Mouse (Mus musculus): ENCODE measurements around the gene Vezf1. TPM values are rescaled to one million over a fixed set of nuclear protein-coding genes. Genes with fewer than 3 reads are reported as not detected.

The Vezf1 gene
- polyA plus RNA-seq, 1 experiment from 2014 or later = 69.9 TPM

DNA sequence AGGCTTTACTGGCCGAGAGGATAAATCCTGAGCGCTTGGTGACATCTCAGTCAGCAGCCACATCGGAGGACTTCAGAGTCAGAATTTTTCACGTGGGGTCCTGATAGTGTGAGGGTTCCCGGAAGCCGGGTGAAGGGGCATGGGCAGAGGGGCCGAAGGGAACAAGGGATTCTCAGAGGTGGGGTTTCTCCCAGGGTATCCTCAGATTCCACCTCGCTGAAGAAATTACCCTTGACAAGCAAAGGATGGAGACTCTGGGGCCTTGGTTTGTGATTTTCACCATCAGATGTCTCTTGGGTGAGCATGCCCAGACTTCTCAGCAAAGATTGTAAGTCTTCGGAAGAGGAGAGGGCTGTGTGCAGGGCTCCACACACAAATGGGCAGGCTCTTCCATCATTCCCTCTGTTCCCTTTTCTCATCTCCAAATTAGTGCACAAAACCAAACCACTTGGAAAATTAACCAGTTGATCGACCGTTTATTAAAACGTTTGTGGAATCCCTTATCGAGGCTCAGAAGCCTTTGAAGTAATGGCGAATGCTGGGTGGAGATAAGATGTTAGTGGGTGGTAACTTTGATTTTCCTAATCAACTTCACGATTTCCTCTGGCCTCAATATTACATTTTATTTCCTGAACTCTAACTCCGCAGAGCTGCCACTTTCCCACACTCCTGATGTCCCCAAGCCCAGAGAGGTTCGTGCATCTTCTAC is 30.1 kb downstream of the Vezf1 start, which contains the start of gene Cuedc1:
TSS of gene Cuedc1 (plus strand) at position 38 of the 709 bp plus-strand sequence.
- Histone ChIP-seq H3K9ac (replicated peaks; ENCODE audit: low read length) (peak within 1 kb of the TSS; percentile 97), H3K4me2 (ENCODE audit: low read length) (peak within 1 kb of the TSS; percentile 79), H3K27me3 (ENCODE audit: control insufficient read depth, insufficient read depth, low read length) (peaks cover 4% of the 10 kb centered on the region; the same call in 1 of the 2 replicates), H3K4me3 (replicated peaks; ENCODE audit: low read depth, low read length) (peak within 1 kb of the TSS; percentile 84), H3K4me1 (ENCODE audit: control insufficient read depth, insufficient read depth, low read length) (peaks cover 26% of the 10 kb centered on the region), H3K9me3 (ENCODE audit: control insufficient read depth, low read length) (no peaks in the 10 kb centered on the region), H3K27ac (replicated peaks; ENCODE audit: low read depth, low read length) (peak within 1 kb of the TSS; percentile 86), H3K36me3 (ENCODE audit: control insufficient read depth, insufficient read depth, low read length) (no peaks in the 10 kb centered on the region)
- DNase-seq (no peak), ATAC-seq (ENCODE audit: low FRiP score, low TSS enrichment) (no peak)
- WGBS = 18% methylated on average over 17 of the region's 17 CpGs

DNA sequence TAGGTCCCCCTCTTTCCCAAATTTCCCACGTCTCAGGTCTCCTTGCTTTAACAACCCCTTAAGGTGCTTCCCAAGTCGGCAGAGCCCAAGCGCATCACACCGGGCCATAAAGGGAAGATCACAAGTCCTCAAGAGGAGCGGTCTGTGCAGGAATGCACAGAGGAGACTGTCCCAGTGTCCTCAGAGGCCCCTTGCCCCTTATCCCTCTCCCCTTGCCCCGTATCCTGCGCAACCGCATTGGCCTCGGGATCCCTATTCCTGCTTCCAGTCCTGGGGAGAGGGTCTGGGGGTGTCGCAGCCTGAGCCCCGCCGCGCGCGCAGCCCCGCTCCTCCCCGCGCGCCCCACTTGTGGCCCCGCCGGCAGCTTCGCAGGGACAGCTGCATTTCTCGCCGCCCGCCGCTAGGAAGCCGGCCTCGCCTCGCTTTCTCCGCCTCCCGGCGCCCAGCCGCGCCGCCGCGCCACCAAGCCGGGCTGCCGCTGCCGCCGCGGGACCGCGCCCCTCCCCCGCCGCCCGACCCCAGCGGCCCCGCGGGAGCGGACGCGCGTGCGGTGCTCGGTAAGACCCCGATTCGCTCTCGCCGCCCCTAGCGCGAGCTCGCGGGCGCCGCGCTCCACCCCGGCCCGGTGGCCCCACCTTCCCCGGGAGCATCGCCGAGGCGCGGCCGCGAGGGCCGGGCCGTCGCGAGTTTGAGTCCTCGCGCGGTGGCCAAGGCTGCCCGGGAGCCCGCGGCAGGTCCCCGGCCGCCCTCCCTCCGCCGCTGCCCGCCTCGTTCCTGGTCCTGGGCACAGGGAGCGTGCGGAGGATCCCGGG is 30.9 kb downstream of the Vezf1 start:
- 1% methylated on average over 95 of the region's 95 CpGs for WGBS
- Histone ChIP-seq H3K27me3 (ENCODE audit: control insufficient read depth, insufficient read depth, low read length) (peaks cover 4% of the 10 kb centered on the region; the same call in 1 of the 2 replicates), H3K4me1 (ENCODE audit: control insufficient read depth, insufficient read depth, low read length) (peaks cover 26% of the 10 kb centered on the region), H3K27ac (replicated peaks; ENCODE audit: low read depth, low read length) (peak overlapping the region; percentile 86), H3K9ac (replicated peaks; ENCODE audit: low read length) (peak overlapping the region; percentile 97), H3K9me3 (ENCODE audit: control insufficient read depth, low read length) (no peaks in the 10 kb centered on the region), H3K4me3 (replicated peaks; ENCODE audit: low read depth, low read length) (peak overlapping the region; percentile 84), H3K36me3 (ENCODE audit: control insufficient read depth, insufficient read depth, low read length) (no peaks in the 10 kb centered on the region), H3K4me2 (ENCODE audit: low read length) (peak overlapping the region; percentile 79)
- peak; percentile 80 for ATAC-seq (ENCODE audit: low FRiP score, low TSS enrichment)
- DNase-seq = peak; percentile 89

DNA sequence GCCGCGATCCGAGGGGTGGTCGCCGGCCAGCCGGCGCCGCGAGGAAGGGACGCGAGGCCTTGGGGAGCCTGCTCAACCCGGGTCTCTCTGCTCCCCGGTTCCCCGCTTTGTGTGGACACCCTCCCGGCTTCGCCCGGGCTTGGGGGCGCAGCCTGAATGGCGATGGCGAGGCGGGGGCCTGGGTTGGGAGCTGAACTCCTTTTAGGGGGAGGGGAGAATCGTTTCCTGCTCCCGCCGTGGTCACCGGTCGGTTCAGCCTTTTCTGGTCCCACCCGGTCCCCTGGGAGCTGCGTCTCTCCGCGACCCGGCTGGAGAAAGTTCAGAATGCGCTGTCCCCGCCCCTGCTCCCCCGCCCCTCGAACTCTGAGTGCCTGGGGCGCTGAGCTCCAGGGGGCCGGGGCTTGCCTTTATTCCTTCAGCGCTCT is 31.5 kb downstream of the Vezf1 start:
- WGBS = under 1% methylated on average over 38 of the region's 38 CpGs
- Histone ChIP-seq H3K4me2 (ENCODE audit: low read length) (peak overlapping the region; percentile 79), H3K27me3 (ENCODE audit: control insufficient read depth, insufficient read depth, low read length) (peaks cover 4% of the 10 kb centered on the region; the same call in 1 of the 2 replicates), H3K27ac (replicated peaks; ENCODE audit: low read depth, low read length) (peak overlapping the region; percentile 86), H3K4me3 (replicated peaks; ENCODE audit: low read depth, low read length) (peak overlapping the region; percentile 84), H3K9me3 (ENCODE audit: control insufficient read depth, low read length) (no peaks in the 10 kb centered on the region), H3K9ac (replicated peaks; ENCODE audit: low read length) (peak overlapping the region; percentile 97), H3K36me3 (ENCODE audit: control insufficient read depth, insufficient read depth, low read length) (no peaks in the 10 kb centered on the region), H3K4me1 (ENCODE audit: control insufficient read depth, insufficient read depth, low read length) (peaks cover 26% of the 10 kb centered on the region)
- ATAC-seq (ENCODE audit: low FRiP score, low TSS enrichment) (peak; percentile 43; the same call in 1 of the 2 replicates), DNase-seq (peak; percentile 81)

DNA sequence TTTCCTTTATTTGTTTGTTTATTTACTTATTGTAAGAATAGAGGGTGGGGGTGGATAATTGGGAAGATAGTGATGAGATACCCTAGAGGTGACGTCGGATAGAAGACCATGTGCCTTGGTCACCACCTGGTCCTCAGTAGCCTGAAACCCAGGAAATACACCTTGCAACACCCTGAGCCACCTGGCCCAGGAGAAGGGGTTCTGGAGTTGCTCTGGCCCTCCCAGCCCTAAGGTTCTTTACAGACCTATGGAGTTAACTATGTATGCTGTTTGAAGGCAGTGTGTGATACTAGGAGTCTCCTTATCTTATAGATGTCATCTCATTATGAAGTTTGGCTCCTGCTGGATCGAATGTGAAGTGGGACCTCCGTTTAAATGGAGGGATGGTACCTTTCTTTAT is 32.1 kb downstream of the Vezf1 start:
- Histone ChIP-seq H3K4me1 (ENCODE audit: control insufficient read depth, insufficient read depth, low read length) (peaks cover 26% of the 10 kb centered on the region), H3K4me3 (replicated peaks; ENCODE audit: low read depth, low read length) (peak overlapping the region; percentile 84), H3K4me2 (ENCODE audit: low read length) (peak overlapping the region; percentile 79), H3K27ac (replicated peaks; ENCODE audit: low read depth, low read length) (no peak overlapping the region), H3K9ac (replicated peaks; ENCODE audit: low read length) (peak overlapping the region; percentile 97; the same call in 1 of the 2 replicates), H3K27me3 (ENCODE audit: control insufficient read depth, insufficient read depth, low read length) (peaks cover 4% of the 10 kb centered on the region; the same call in 1 of the 2 replicates), H3K36me3 (ENCODE audit: control insufficient read depth, insufficient read depth, low read length) (no peaks in the 10 kb centered on the region), H3K9me3 (ENCODE audit: control insufficient read depth, low read length) (no peaks in the 10 kb centered on the region)
- ATAC-seq (ENCODE audit: low FRiP score, low TSS enrichment) = no peak
- no peak for DNase-seq
- 34% methylated on average over 4 of the region's 4 CpGs for WGBS

DNA sequence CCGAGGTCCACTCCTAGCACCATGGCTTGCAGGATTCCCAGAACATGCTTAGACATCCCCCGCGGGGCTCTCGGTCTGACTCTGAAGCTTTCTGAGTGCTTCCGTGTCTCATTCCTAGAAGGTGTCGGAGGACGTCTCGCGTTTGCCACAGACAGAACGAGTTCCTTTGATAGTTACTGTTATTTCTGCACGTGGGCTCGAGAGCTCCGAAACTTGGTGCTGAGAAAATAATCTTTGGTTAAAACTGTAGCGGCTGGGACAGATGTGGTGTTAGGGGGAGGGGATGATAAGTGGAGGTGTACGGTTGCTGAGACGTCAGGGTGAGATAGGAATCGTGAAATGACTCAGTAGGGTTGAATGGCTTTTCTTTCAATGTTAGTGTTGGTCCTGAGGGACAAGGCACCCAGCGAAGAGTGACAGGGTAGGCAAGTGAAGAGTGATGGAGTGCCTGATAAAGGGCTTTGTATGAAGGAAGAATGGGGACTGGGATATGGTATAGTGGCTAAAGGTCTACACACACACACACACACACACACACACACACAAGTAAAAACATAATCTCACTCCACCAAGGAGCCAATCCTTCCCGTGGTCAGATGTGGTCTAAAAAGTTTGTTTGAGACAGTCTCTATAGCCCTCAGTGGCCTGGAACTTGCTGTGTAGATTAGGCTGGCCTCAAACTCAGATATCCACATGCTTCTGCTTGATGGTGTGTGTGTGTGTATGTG is 35.3 kb downstream of the Vezf1 start:
- no peak for ATAC-seq (ENCODE audit: low FRiP score, low TSS enrichment)

DNA sequence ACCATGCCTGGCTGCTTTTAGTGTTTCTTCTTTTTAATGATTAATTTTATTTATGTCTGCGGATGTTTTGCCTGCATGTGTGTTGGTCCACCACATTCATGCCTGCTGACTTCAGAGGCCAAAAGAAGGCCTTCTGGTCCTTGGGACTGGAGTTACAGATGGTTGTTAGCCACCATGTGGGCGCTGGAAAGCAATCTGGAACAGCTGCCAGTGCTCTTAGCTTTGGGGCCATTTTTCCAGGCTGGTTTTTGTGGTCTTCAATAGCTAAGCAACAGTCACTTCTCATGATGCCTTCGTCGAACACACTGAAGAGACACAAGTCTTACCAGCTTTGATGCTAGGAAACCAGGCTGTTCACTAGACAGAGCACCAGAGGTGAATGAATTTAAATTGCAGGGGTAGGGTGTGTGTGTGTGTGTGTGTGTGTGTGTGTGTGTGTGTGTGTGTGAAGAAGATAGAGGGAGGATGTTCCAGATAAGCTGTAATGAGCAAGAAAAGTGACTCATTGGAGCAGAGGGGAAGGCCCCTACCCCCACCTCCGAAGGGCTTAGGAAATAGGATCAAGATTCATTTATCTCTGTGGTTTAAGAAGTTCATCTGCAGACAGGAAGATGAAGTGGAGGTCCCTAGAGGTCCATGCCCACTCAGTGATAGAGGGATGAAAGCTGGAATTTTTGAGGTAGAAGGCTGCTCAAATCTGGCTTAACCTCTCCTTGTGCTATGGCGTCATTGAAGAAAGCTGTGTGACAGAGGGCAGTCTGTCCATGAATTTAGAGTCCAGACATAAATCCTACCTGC is 37.6 kb downstream of the Vezf1 start:
- no peak overlapping the region for H3K9ac ChIP-seq (replicated peaks; ENCODE audit: low read length)
- no peak overlapping the region for H3K27ac ChIP-seq (replicated peaks; ENCODE audit: low read depth, low read length)
- WGBS = 83% methylated on average over 6 of the region's 6 CpGs
- no peak overlapping the region for H3K4me3 ChIP-seq (replicated peaks; ENCODE audit: low read depth, low read length)
- no peaks in the 10 kb centered on the region for H3K9me3 ChIP-seq (ENCODE audit: control insufficient read depth, low read length)
- H3K27me3 ChIP-seq (ENCODE audit: control insufficient read depth, insufficient read depth, low read length) = no peaks in the 10 kb centered on the region
- DNase-seq (no peak), ATAC-seq (ENCODE audit: low FRiP score, low TSS enrichment) (no peak)
- H3K4me1 ChIP-seq (ENCODE audit: control insufficient read depth, insufficient read depth, low read length) = peaks cover 19% of the 10 kb centered on the region
- H3K36me3 ChIP-seq (ENCODE audit: control insufficient read depth, insufficient read depth, low read length) = no peaks in the 10 kb centered on the region
- H3K4me2 ChIP-seq (ENCODE audit: low read length) = no peak overlapping the region

More for the DNA sequence above, 35.3 kb downstream of the Vezf1 start:
- H3K9ac ChIP-seq (replicated peaks; ENCODE audit: low read length) = no peak overlapping the region
- WGBS = 93% methylated on average over 19 of the region's 19 CpGs
- H3K27ac ChIP-seq (replicated peaks; ENCODE audit: low read depth, low read length) = no peak overlapping the region
- no peak for DNase-seq
- peaks cover 31% of the 10 kb centered on the region for H3K4me1 ChIP-seq (ENCODE audit: control insufficient read depth, insufficient read depth, low read length)
- H3K4me2 ChIP-seq (ENCODE audit: low read length) = no peak overlapping the region
- H3K4me3 ChIP-seq (replicated peaks; ENCODE audit: low read depth, low read length) = no peak overlapping the region
- no peaks in the 10 kb centered on the region for H3K36me3 ChIP-seq (ENCODE audit: control insufficient read depth, insufficient read depth, low read length)
- H3K9me3 ChIP-seq (ENCODE audit: control insufficient read depth, low read length) = no peaks in the 10 kb centered on the region
- no peaks in the 10 kb centered on the region for H3K27me3 ChIP-seq (ENCODE audit: control insufficient read depth, insufficient read depth, low read length)

DNA sequence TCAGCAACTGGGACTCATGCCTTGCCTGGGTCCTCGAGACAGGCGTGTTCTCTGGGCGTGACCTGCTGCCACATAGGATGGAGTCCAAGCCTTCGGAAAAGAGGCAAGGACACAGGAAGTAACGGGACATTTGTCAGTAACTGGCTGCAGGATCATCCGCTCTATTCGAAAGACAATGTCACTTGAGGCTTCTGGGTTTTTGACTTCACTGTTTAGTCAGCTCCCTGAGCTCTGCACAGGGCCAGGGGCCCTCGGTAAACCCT is 38.1 kb downstream of the Vezf1 start:
- no peaks in the 10 kb centered on the region for H3K27me3 ChIP-seq (ENCODE audit: control insufficient read depth, insufficient read depth, low read length)
- H3K36me3 ChIP-seq (ENCODE audit: control insufficient read depth, insufficient read depth, low read length) = no peaks in the 10 kb centered on the region
- ATAC-seq (ENCODE audit: low FRiP score, low TSS enrichment) (no peak), DNase-seq (no peak)
- H3K4me1 ChIP-seq (ENCODE audit: control insufficient read depth, insufficient read depth, low read length) = peaks cover 13% of the 10 kb centered on the region; the same call in 1 of the 2 replicates
- WGBS = 80% methylated on average over 8 of the region's 8 CpGs
- H3K4me2 ChIP-seq (ENCODE audit: low read length) = no peak overlapping the region
- H3K9ac ChIP-seq (replicated peaks; ENCODE audit: low read length) = no peak overlapping the region
- no peak overlapping the region for H3K4me3 ChIP-seq (replicated peaks; ENCODE audit: low read depth, low read length)
- H3K9me3 ChIP-seq (ENCODE audit: control insufficient read depth, low read length) = no peaks in the 10 kb centered on the region
- no peak overlapping the region for H3K27ac ChIP-seq (replicated peaks; ENCODE audit: low read depth, low read length)

DNA sequence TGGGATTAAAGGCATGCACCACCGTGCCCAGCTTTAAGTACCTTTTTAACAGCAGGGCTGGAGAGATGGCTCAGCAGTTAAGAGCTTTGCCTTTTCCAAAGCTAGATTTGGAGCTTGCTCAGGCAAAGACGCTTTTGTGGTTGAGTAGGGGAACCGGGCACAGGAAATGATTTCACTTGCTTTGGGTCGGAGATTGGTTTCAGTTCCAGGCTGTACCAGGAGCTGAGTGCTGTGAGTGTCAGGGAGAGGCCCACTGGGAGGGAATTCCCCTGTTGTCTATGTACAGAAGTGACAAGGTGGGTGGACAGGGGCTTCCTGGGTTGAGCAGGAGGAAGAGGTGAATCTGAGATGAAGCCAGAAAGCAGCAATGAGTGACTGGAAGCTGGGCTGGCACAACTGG is 39.3 kb downstream of the Vezf1 start:
- H3K4me3 ChIP-seq (replicated peaks; ENCODE audit: low read depth, low read length) = no peak overlapping the region
- H3K9ac ChIP-seq (replicated peaks; ENCODE audit: low read length) = no peak overlapping the region
- 88% methylated on average over 4 of the region's 4 CpGs for WGBS
- H3K27me3 ChIP-seq (ENCODE audit: control insufficient read depth, insufficient read depth, low read length) = no peaks in the 10 kb centered on the region
- no peak overlapping the region for H3K27ac ChIP-seq (replicated peaks; ENCODE audit: low read depth, low read length)
- 0 out of 2 replicates have a peak, but pooled peaks cover 8% of the 10 kb centered on the region for H3K4me1 ChIP-seq (ENCODE audit: control insufficient read depth, insufficient read depth, low read length)
- no peaks in the 10 kb centered on the region for H3K36me3 ChIP-seq (ENCODE audit: control insufficient read depth, insufficient read depth, low read length)
- no peak for ATAC-seq (ENCODE audit: low FRiP score, low TSS enrichment)
- H3K9me3 ChIP-seq (ENCODE audit: control insufficient read depth, low read length) = no peaks in the 10 kb centered on the region
- DNase-seq = no peak
- no peak overlapping the region for H3K4me2 ChIP-seq (ENCODE audit: low read length)

Data from midbrain, embryonic 14.5 days (tissue).